Comparison of ENCODE assay signal across 8 mouse cellular contexts in the genomic region with DNA sequence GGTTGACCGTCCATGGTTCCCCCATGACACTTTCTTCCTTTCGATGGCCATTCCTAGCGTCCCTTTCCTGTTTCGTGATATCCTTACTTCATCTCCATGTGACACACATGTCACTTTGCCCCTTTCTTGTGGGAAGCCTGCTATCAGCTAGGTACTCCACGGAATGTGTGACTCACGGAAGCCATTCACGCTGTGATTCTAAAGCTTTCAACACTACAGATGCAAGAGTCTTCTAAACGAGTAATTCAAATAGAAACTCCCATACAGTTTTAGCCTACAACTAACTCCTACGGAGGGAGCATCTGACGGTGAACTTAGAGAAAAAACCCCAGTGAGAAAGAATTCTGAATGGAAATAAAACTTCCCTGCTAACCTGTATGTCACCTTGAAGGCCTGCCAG.
DNase-seq lines count a peak whose midpoint lies in the region; ATAC-seq and TF ChIP-seq lines count a peak whose summit lies in the region.
"Had no signal": no experiment of that assay in that cellular context is flagged by ENCODE, and none has a peak within 500 bp of the region (broad histone marks: within the 10 kb centered on the region; RNA-seq: fewer than 3 reads in every experiment).

No protein-coding gene starts in this region.

- peak overlapping the region; percentile 79 to 85 for H3K27ac ChIP-seq in heart, embryonic 14.5 days (replicated peaks in 1 of 2; ENCODE audit: control insufficient read depth in 1 of 2, insufficient read depth in 1 of 2, low read depth in 2 of 2, low read length in 2 of 2)
- H3K27ac ChIP-seq in liver, adult 2 months (replicated peaks; ENCODE audit: insufficient read depth, low read depth, low read length): 0 out of 2 replicates have a peak overlapping the region, but pooled peaks have one; percentile 41
- no peak overlapping the region for H3K27ac ChIP-seq in liver, embryonic 12.5 days
- H3K27ac ChIP-seq in embryonic facial prominence, embryonic 15.5 days (replicated peaks): peak overlapping the region; percentile 93
- peak overlapping the region; percentile 32; the same call in 1 of the 2 replicates for H3K27ac ChIP-seq in olfactory bulb, adult 2 months (ENCODE audit: insufficient read depth, low read depth, low read length)
- H3K27ac ChIP-seq: macrophage had no signal

- peak overlapping the region; percentile 37 for H3K4me2 ChIP-seq in heart, embryonic 14.5 days (ENCODE audit: low read length)
- no peak overlapping the region for H3K4me2 ChIP-seq in liver, embryonic 12.5 days
- H3K4me2 ChIP-seq in embryonic facial prominence, embryonic 15.5 days (replicated peaks): no peak overlapping the region

- H3K4me1 ChIP-seq in heart, embryonic 14.5 days (ENCODE audit: control insufficient read depth in 2 of 2, insufficient read depth in 2 of 2, low read length in 2 of 2): peaks cover 18 to 26% of the 10 kb centered on the region in 2 experiments
- H3K4me1 ChIP-seq in liver, adult 2 months (ENCODE audit: control insufficient read depth, insufficient read depth, low read length): peaks cover under 1% of the 10 kb centered on the region
- no peaks in the 10 kb centered on the region for H3K4me1 ChIP-seq in liver, embryonic 12.5 days
- peaks cover 55% of the 10 kb centered on the region for H3K4me1 ChIP-seq in embryonic facial prominence, embryonic 15.5 days
- H3K4me1 ChIP-seq in olfactory bulb, adult 2 months (ENCODE audit: control insufficient read depth, insufficient read depth, low read length): peaks cover 16% of the 10 kb centered on the region

- DNase-seq in heart, adult 18-20 months: no peak
- DNase-seq in liver, adult 2 months (ENCODE audit: extremely low read depth, low read depth, low spot score): no peak
- DNase-seq in thymus, postnatal 10 days (ENCODE audit: low spot score in 2 of 2): no peak

- 46% methylated on average over 10 of the region's 10 CpGs for WGBS in heart, embryonic 14.5 days
- 91% methylated on average over 10 of the region's 10 CpGs for WGBS in liver, adult 2 months
- WGBS in liver, embryonic 12.5 days (ENCODE audit: insufficient replicate concordance): 70% methylated on average over 10 of the region's 10 CpGs
- 89% methylated on average over 10 of the region's 10 CpGs for WGBS in embryonic facial prominence, embryonic 15.5 days
- WGBS in olfactory bulb, adult 2 months: 57% methylated on average over 10 of the region's 10 CpGs

- H3K9me3 ChIP-seq in heart, embryonic 14.5 days (ENCODE audit: control insufficient read depth, low read length): no peaks in the 10 kb centered on the region
- no peaks in the 10 kb centered on the region for H3K9me3 ChIP-seq in liver, embryonic 12.5 days (replicated peaks)
- no peaks in the 10 kb centered on the region for H3K9me3 ChIP-seq in embryonic facial prominence, embryonic 15.5 days (replicated peaks)

- TF ChIP-seq POLR2A in liver, adult 2 months (IDR thresholded peaks at IDR 0.05; ENCODE audit: extremely low read depth, insufficient read depth, low read length): no peak
- no peak for TF ChIP-seq POLR2A in olfactory bulb, adult 2 months (IDR thresholded peaks at IDR 0.05; ENCODE audit: insufficient read depth, low read depth, low read length)

- peak overlapping the region; percentile 30; the same call in 1 of the 2 replicates for H3K9ac ChIP-seq in heart, embryonic 14.5 days (ENCODE audit: low read length)
- no peak overlapping the region for H3K9ac ChIP-seq in liver, adult 2 months (ENCODE audit: low read depth, low read length)
- no peak overlapping the region for H3K9ac ChIP-seq in liver, embryonic 12.5 days
- H3K9ac ChIP-seq in embryonic facial prominence, embryonic 15.5 days: no peak overlapping the region

- TF ChIP-seq CTCF in liver, adult 2 months (IDR thresholded peaks at IDR 0.05; ENCODE audit: low read depth, low read length): no peak
- TF ChIP-seq CTCF in olfactory bulb, adult 2 months (IDR thresholded peaks at IDR 0.05; ENCODE audit: insufficient read depth, low read depth, low read length): no peak

- no peaks in the 10 kb centered on the region for H3K36me3 ChIP-seq in heart, embryonic 14.5 days (ENCODE audit: control insufficient read depth, insufficient read depth, low read length)
- H3K36me3 ChIP-seq in liver, adult 2 months (ENCODE audit: control insufficient read depth, insufficient read depth, low read length): no peaks in the 10 kb centered on the region
- no peaks in the 10 kb centered on the region for H3K36me3 ChIP-seq in liver, embryonic 12.5 days
- H3K36me3 ChIP-seq in embryonic facial prominence, embryonic 15.5 days: no peaks in the 10 kb centered on the region

- H3K4me3 ChIP-seq in heart, embryonic 14.5 days (ENCODE audit: control insufficient read depth in 1 of 2, insufficient read depth in 1 of 2, low read depth in 1 of 2, low read length in 2 of 2): no peak overlapping the region
- H3K4me3 ChIP-seq in liver, adult 2 months (ENCODE audit: insufficient read depth, low read depth, low read length): no peak overlapping the region
- H3K4me3 ChIP-seq in liver, embryonic 12.5 days: no peak overlapping the region
- H3K4me3 ChIP-seq in embryonic facial prominence, embryonic 15.5 days (replicated peaks): no peak overlapping the region
- H3K4me3 ChIP-seq in olfactory bulb, adult 2 months (ENCODE audit: insufficient read depth, low read depth, low read length): no peak overlapping the region

- H3K79me2 ChIP-seq in liver, adult 2 months (ENCODE audit: control insufficient read depth, insufficient read depth, low read length): no peaks in the 10 kb centered on the region

- H3K27me3 ChIP-seq in heart, embryonic 14.5 days (ENCODE audit: control insufficient read depth, insufficient read depth, low read length): no peaks in the 10 kb centered on the region
- no peaks in the 10 kb centered on the region for H3K27me3 ChIP-seq in liver, adult 2 months (ENCODE audit: control insufficient read depth, insufficient read depth, low read length)
- no peaks in the 10 kb centered on the region for H3K27me3 ChIP-seq in liver, embryonic 12.5 days (replicated peaks)
- no peaks in the 10 kb centered on the region for H3K27me3 ChIP-seq in embryonic facial prominence, embryonic 15.5 days

- no peak for ATAC-seq in heart, embryonic 14.5 days (ENCODE audit: insufficient number of reproducible peaks, insufficient read depth, low FRiP score, low read depth)
- no peak for ATAC-seq in liver, embryonic 12.5 days
- no peak for ATAC-seq in embryonic facial prominence, embryonic 15.5 days (ENCODE audit: insufficient number of reproducible peaks, low FRiP score, low TSS enrichment, low read depth)
